Mouse (Mus musculus) c-Kit-positive CD71-positive TER-119-negative erythroid progenitor cells, embryonic 14.5 days (primary cell): Measurements from ENCODE around the gene Bmp8b.
"Not testable (repeated sequence)": the region's sequence is repeated elsewhere in the genome, so short reads cannot be mapped to it uniquely, and the experiment has no call there.

Experiments used
- DNase-seq: peaks from one replicate; pipeline ENCODE4 v3.0.0-alpha.2; 2013; ENCODE audit warnings: low read depth

Bmp8b gene

DNA sequence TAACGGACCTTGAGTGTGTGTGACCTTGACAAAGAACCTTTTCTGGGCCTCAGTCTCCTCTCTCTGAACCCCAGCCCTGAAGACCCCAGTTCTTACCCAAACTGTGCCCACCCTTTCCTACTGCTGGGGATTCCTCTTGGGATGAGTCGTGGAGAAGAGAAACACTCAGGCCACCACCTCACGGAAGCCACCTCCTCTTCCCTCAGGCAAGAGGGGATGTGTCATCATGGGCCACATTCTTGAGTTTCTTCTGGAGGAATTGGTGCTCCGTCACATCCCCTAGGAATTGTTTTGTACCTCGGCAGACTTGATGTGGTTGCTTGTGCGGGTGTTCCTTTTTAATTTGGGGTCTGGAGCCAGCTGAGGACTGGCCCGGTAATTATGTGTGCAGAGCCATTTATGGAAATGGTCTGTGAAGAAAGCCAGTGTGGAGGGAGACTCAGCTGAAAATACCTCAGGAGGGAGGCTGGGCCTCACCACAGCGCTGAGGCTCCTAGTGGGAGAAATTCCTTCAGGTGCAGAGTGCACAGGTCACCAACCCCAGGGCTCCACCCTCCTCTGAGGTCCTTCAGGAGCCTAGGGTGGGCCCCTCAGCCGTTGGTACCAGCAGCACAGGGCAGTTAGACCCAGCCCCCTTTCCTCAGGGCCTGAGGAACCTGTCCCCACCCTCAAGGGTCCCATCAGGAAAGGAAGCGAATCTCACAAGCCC, 6.5 kb downstream of the Bmp8b start:
- not testable (repeated sequence) for DNase-seq

DNA sequence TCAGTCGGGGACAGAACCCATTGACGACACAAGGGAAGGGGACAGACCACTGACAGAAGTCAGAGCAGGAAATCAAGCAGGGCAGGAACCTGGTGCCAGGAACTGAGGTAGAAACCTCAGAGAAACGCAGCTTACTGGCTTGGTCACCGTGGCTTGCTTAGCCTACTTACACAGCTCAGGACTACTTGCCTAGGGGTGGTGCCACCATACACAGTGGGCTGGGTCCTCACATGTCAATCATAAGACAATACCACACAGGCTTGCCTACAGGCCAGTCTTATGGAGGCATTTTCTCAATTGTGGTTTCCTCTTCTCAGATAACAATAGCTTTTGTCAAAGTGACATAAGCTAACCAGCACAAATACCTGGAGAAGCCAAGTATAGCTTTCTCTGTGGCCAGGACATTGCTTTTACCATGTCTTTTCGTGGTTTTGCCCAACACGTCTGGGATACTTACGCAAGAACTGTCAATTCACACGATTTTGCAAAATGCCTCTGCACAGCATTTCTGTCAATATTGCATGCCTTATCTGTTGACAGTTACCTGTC, 7.3 kb downstream of the Bmp8b start:
- no peak for DNase-seq

DNA sequence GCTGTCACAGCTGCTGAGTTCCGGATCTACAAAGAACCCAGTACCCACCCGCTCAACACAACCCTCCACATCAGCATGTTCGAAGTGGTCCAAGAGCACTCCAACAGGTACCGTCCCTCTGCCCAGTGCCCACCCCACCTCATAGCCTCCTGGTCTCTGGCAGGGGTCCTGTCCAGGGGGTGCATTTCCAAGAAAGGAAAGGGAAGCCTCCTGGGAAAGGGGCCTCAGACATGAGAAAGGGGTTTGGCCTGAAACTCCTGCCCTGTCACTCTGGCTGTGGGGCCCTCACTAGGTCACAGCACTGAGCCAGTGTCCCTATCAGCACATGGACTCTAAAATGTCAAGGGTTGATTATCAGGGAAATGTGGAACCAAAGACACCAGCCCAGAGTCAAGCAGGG, 9.7 kb downstream of the Bmp8b start:
- not testable (repeated sequence) for DNase-seq

DNA sequence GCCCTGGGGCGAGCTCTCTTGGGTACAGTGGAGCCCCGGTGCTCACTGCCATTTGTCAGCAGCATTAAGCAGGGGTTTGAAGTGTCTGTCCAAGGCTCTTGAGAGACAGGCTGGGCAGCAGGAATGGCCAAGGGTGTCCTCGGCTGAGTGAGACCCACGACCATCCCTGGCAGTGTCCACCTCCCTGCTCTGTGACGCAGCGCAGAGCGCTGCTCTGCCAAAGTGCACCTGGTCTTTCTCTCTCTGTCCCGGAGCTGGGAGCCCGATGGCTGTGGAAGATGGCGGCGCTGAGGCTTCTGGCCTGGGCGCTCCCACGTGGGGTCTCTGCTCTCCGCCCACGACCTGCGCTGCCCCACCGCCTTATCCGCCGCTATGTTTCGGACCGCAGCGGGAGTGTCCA, 11.0 kb downstream of the Bmp8b start, which contains the start of gene Oxct2b:
TSS of gene Oxct2b (plus strand) at position 256 of the 400 bp plus-strand sequence.
- no peak for DNase-seq

DNA sequence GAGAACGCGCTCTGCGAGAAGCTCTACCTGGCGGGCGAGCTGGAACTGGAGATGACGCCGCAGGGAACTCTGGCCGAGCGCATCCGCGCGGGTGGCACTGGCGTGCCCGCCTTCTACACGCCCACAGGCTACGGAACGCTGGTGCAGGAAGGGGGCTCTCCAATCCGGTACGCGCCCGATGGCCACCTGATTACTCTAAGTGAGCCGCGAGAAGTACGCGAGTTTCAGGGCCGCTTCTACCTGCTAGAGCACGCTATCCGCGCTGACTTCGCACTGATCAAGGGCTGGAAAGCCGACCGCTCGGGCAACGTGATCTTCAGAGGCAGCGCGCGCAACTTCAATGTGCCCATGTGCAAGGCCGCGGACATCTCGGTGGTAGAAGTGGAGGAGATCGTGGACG, 11.7 kb downstream of the Bmp8b start:
- DNase-seq: not testable (repeated sequence)

DNA sequence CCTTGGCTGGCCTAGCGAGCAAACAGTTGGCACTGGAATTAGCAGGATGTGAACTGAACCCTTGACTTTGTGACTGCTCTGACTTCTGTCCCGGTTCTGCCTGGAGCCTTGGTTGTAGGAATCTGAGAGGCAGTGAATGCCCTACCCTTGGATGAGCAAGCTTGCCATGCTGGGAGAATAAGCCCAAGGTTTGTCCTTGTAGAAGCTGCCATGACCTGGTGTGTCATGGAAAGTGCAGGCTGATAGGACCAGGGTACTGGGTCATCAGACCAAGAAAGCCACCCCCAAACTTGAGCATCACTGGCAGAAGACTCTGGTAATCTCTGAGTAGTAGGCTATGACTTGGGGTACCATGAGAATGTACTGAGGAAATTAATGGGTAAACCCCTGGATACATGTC, 16.3 kb downstream of the Bmp8b start:
- DNase-seq: no peak

DNA sequence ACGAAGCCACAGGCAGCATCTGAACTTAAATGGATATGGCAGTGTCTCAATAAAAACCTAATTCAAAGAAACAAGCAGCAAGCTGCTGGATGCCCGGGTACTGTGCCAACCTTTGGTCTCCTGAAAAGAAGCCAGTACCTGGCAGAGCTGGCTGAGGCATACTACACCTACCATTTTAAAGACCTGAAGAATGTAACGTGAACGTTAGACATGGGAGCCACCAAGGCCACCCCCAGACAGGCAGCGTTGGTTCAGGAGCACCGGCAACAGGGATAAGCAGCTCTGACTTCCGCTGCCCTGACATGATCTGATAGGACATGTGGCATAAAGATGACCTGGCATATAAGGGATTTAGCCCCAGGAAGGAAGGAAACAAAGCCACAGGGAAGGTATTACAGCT, 21.7 kb downstream of the Bmp8b start:
- DNase-seq: no peak

DNA sequence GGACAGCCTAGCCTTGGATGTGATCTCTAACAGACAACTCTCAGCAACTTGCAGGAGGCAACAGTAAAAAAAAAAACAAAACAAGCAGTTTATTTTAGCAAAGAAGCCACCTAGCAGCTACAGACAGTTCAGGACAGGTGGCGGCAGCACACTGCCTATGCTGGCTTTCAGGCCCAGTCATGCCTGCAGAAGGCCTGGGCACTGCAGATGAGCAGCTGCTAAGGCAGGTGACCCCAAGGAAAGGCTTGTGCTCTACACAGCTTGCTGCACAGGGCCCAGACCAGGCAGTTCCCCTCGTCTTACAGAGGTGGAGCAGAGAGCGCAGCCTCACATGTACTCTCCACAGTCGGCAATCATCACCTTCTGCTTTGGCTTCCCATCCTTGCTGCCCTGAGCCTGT, 22.1 kb downstream of the Bmp8b start:
- DNase-seq: no peak

DNA sequence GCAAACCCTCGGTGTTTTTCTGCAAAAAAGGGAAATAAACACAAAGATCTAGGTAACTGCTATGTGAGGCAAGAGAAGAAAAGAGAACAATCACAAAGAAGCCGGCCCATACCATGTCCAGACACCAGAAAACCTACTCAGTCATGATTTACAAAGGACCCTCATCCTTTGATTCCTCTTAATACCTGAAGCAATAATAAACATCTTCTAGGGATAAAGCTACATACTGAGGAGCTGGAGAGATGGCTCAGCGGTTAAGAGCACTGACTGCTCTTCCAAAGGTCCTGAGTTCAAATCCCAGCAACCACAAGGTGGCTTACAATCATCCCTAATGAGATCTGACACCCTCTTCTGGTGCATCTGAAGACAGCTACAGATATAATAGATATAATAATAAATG, 32.6 kb downstream of the Bmp8b start:
- no peak for DNase-seq

DNA sequence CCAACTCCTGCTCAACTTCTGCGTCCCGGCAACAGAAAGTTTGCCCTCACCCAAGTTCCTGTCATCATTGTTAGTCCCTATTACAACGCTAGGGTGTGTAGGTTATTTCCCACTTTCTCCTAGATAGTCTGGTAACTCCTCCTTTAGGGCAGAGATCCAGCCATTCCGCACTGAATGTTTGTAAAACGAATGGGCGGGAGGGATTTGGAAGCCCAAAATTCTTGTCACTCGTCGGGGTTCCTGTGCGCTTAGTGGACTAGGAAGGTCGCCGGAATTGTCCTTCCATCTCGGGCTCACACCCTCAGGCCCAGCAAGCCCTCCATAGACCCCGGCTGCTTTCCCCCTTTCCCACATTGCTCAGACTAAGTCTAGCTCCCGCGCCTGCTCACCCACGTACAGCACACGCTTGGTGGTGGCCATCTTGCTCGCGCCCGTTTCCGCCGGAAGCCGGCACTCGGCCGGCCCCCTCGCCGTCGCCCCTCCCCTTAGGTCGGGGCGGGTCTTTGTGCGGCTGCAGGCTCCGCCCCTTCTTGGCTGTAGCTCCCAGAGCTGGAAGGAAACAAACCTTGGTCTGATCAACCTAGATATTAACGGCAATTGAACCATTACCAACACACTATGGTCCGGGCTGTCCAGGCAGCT, 34.7 kb downstream of the Bmp8b start, which contains the start of gene Ppie:
TSS of gene Ppie (minus strand) at position 439 of the 642 bp plus-strand sequence.
- DNase-seq: peak; percentile 85

DNA sequence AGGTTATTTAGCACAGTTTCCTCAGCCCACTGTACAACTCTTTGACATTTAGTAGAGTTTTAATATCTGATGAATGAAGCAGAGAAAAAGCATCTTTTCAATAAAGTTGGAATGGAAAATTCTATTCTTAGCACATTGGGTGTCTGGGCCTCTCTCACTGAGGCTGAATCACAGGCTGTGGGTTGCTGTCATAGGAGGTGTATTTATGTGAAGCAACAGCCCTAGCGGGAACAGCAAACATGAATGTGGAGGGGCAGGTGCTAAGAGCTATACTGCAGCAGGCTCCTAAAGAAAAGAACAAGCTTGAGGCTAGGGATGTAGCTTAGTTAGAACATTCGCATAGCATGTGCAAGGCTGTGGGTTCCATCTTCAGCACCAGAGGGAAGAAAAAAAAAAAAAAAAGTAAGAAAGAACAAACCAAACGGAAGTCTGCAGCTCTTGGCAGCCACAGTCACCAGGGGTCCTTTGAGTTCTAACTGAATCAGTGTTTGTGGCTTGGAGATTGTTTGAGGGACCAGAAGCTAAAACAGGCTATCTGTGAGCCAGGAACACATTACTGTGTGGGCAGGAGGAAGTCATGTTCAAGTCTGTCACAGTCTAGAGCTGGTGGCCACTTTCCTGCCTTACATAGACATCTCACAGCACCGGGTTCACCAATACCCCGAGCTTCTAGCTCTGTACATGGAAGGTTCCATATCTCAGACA, 42.6 kb downstream of the Bmp8b start:
- DNase-seq: no peak

DNA sequence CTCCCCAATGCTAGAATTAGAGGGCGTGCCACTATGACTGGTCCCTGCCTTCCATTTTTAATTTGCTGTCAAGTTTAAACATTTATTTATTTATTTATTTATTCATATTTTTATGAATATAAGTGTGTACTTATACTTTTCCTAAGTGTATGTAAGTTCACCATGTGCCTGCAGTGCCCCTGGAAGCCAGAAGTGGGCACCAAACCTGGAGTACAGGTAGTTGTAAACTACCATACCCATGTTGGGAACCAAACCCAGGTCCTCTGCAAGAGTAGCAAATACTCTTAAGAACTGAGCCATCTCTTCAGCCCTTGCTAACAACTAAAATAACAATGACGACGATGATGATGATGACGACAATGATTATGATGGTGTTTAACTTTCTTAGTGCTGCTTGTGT, 47.0 kb downstream of the Bmp8b start:
- no peak for DNase-seq

DNA sequence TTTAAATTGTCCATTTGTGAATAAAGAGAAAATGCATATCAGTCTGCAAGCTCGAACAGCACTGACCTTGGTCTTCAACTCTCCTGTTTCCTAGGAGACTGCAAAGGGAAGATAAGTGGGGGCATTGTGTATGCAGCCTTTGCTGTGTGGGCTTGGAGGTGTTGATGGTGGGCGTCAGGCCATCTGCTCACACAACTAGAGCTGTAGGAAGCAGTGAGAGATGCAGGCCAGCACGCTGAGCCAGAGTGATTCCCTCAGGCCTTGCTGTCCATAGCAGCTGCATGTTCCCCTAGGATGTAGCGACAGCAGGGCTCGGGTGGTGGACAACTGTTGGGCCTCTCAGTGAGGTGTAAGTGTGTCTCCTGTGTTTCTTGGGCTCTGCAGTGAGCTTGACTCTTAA, 48.0 kb downstream of the Bmp8b start:
- DNase-seq: no peak

DNA sequence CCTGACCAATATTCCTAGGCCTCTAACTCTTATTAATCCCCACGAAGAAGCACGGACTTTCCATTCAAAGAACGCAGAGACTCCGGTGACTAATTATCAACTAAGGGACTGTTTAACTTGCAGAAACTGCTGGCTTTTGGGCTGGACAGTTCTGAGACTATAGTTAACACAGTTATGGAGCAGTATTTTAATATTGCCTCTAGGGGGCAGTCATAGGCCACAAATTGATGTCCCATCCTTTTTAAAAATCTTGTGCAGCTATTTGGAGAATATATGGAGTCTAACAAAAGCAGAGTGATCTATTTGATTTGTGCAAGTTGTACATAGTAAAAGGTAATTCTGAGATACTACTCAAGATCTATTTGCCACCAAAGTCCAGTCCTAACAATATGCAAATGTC, 50.0 kb downstream of the Bmp8b start:
- DNase-seq: peak; percentile 17

DNA sequence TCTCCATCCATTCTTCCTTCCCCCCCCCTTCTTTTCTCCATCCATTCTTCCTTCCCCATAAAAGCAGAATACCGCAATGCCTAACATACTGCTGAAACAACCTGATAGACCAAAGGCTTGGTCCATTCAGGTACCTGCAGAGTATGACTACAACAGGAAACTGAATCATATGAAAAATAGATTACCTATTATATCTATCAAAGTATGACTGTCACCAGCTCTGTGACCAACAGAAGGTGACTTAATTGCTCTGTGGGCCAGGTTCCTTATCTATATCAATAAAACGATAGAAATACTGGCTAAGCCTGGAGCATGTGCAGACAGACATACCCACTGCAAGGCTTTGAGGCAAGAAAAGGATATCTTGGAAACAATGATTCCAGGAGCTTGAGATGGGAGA, 50.5 kb downstream of the Bmp8b start:
- no peak for DNase-seq

DNA sequence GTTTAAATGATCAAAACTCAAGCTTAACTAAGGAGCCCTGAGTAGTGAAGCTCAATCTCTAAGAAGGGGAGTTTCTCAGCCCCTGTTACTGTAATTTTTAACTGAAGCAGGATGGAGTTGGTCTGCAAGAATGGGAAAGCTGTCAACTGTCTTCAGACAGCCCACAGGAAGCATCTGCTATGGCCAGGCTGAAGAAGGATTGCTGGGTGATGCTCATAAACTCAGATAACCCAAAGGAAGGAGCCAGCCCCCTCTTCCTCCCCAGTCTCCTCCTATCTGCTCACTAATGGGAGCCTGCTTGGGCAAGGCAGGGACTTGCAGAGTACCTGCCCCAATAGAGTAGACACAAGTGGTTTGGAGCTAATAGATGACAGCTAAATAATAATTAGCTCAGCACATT, 50.9 kb downstream of the Bmp8b start:
- DNase-seq: no peak

DNA sequence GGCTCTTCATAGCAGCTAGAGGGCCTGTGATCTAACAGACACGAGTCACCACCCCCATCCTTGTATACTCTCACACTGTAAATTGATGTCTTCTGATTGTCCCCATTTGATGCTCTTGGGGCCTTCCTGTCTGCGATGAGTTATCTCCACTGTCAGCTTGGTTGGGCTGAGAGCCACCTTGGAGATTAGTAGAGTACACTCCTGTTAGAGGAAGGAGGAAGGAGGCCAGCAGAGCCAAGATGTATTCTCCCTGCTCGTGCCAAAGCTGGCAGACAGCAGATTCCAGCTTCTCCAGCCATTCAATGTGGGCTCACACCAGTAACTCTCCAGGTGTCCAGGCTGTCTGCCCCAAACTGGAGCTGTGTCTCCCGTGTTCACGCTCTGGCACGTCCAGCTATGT, 55.6 kb downstream of the Bmp8b start:
- DNase-seq: no peak

DNA sequence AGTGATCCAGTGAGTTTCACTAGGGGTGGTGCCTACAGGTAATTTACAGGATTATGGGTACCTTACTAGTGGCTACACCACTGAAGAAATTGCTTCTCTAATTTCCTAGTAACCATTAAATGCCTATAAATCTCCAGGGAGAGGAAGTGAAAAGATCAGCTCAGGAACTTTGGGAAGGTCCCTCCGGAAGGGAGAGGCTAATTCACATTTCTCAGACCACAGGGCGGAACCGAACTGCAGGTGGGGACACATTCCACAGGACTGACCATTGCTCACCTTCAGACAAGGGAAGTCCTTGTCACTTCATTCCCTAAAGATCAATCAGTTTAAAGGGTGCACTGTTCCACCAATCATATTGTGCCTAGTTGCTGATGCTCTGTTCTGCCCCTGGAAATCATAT, 56.3 kb downstream of the Bmp8b start:
- not testable (repeated sequence) for DNase-seq

DNA sequence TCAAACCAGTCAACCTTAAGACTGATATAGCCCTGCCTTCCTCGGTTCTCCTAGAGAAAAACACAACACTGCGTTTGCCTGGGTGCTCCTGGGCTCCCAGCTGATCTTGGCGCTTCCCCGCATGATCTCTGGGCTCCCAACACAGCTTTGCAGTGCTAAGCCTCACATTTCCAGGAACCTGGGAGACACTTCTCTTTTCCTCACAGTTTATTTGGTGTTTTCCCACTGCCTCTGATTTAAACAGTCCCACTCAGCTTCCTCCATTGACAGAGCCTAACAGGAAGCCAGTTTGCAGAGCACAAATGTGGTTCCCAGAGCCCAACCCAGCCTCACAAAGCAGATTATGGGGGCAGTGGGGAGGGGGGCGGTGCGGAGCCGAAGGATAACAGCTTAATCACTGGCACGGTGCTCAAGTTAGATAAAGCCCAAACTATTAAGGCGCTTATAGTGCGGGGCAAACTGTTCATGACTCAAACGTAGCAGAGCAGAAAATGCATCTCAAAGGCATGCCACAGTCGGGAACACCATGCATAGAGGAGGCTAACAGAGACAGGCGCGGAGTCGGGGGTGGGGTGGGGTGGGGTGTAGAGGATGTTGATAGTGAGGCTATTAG, 57.4 kb downstream of the Bmp8b start:
- DNase-seq: no peak

DNA sequence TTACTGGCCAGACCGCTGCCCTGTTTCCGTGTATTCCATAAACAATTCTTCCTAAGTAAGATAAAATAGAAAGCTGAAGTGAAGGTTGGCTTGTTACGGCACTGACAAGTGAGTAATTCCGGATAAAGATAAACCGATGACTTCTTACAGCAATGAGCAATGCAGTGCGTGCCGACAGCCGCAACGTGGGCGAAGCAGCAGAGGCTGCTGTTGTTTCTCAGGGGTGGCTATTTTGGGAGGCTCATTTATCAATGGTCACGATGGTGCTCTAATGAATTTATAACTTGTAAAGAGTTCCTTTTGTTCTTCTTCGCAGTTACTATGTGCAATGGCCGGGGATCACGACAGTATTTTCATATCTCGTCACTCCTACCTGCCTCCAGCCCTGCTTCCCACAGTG, 59.2 kb downstream of the Bmp8b start:
- no peak for DNase-seq

DNA sequence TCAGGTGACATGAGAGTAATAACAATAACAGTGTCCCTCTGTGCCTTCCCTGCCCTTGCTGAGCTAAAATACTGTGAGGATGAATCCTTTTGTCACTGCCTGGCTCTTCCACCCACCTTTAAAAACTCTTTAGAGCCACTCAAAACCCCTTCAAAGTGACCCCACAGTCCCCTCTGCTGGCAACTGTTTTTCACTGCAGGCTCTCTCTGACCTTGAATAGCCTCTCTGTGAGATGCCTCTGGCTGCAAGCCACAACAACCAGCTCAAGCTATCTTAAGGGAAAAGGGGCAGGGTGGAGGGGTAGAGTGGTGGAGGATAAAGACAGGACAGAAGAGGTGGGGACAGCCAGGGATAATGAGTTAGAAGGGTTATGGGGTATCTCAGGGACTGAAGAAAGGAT, 66.8 kb downstream of the Bmp8b start:
- no peak for DNase-seq
